Mouse (Mus musculus): Measurements from ENCODE around the gene Xpr1.

DNA sequence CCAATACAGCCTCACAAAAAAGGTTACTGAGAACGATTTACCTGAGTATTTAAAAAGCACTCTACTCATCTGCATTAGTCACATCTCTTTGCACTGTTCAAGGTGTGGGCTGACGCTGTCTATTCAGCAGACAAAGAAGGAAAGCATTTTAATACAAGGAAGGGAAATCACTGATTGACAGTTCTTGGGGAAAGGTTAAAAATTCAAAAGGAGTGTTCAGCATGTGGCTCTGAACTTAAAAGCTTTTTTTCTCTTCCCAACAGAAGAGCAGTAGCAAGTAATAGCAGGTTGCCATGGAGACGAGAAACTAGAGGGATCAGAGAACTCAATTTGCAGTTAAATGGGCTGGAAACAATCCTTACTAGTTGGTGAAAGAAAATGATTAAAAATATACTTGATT lies 110.3 kb downstream of the Xpr1 start:
- TF ChIP-seq CTCF (IDR thresholded peaks at IDR 0.05; ENCODE audit: low read depth, low read length) (no peak), POLR2A (IDR thresholded peaks at IDR 0.05; ENCODE audit: borderline replicate concordance, low read depth, low read length) (no peak)

All from bone marrow macrophage, adult 2 months (primary cell).